Mouse (Mus musculus): ENCODE results near the gene Ptpn6.

DNA sequence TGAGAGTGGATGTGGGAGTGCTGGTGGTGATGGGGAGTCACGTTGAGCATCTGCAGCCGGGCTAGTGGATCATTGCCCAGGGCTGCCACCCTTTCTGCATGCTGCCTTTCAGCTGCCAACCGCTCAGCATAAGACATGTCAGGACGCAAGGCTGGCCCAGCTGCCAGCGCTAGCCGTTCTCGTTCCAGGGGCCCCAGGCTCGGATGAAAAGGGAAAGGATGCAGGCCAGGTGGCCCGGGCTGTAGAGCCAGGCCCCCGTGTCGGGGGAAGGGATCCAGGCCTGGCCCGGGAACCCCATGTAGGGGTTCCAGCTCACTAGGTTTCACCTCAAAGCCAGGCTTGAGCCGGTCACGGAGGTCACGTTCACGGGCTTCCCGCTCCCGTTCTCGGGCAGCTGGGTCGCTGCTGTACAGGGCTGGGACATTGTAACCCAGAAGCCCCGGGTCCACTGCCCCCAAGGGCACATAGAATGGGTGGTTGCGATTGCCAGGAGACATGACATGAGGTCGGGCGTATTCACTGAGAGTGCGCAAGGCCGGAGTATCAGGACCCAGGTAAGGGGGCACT lies 6.3 kb upstream of the Ptpn6 start:
- no peak for TF ChIP-seq CTCF (IDR thresholded peaks at IDR 0.05; ENCODE audit: low read depth)
- TF ChIP-seq EP300 (IDR thresholded peaks at IDR 0.05; ENCODE audit: low read depth), result no peak

All from liver, embryonic 14.5 days (tissue).